Mouse (Mus musculus) forebrain, embryonic 11.5 days (tissue): Measurements from ENCODE around the gene Itm2b. TPM values are rescaled to one million over a fixed set of nuclear protein-coding genes. Genes with fewer than 3 reads are reported as not detected.

Source experiments
- ATAC-seq: fragments of 200-750 bp; cut with Nextera tagmentation; replicated peaks from 2 replicates; pipeline ENCODE4 v1.8.0; 2017; ENCODE audit warnings: moderate TSS enrichment; ENCODE audit not compliant: low FRiP score
- DNase-seq: peaks from one replicate; pipeline ENCODE4 v3.0.0-alpha.2; 2017; ENCODE audit warnings: low spot score
- H3K27ac ChIP-seq: fragments of 300-500 bp; sonication (generic); 2 replicates; pipeline ENCODE4 v1.5.1; 2014; ENCODE audit warnings: low read depth, low read length
- H3K27me3 ChIP-seq: fragments of 300-500 bp; sonication (generic); 2 replicates; pipeline ENCODE4 v1.6.1; 2014; ENCODE audit warnings: mild to moderate bottlenecking, low read length, mixed read lengths; ENCODE audit not compliant: control insufficient read depth, insufficient read depth
- H3K36me3 ChIP-seq: fragments of 300-500 bp; sonication (generic); 2 replicates; pipeline ENCODE4 v1.6.1; 2014; ENCODE audit warnings: mild to moderate bottlenecking, low read length, moderate library complexity, mixed read lengths; ENCODE audit not compliant: control insufficient read depth, insufficient read depth
- H3K4me1 ChIP-seq: fragments of 300-500 bp; sonication (generic); replicated peaks from 2 replicates; pipeline ENCODE4 v1.6.1; 2014; ENCODE audit warnings: low read length, mixed read lengths; ENCODE audit not compliant: control insufficient read depth, insufficient read depth
- H3K4me2 ChIP-seq: fragments of 300-500 bp; sonication (generic); 2 replicates; pipeline ENCODE4 v1.6.1; 2014; ENCODE audit warnings: low read depth, mild to moderate bottlenecking, low read length, moderate library complexity, mixed read lengths; ENCODE audit not compliant: severe bottlenecking
- H3K4me3 ChIP-seq: fragments of 300-500 bp; sonication (generic); 2 replicates; pipeline ENCODE4 v1.5.1; 2014; ENCODE audit warnings: low read depth, low read length
- H3K9ac ChIP-seq: fragments of 300-500 bp; sonication (generic); 2 replicates; pipeline ENCODE4 v1.6.1; 2014; ENCODE audit warnings: low read length
- H3K9me3 ChIP-seq: fragments of 300-500 bp; sonication (generic); 2 replicates; pipeline ENCODE4 v1.6.1; 2016; ENCODE audit warnings: low read length, mixed read lengths; ENCODE audit not compliant: control insufficient read depth
- WGBS: fragments of 180-500 bp; shearing (Covaris S2); extraction: QIAGEN DNeasy Blood & Tissue Kit; methylation state at CpG from one replicate; pipeline ENCODE4 v1.1.7; 2014; 5-methylcytosine and 5-hydroxymethylcytosine counted together
- polyA plus RNA-seq: library from polyadenylated mRNA; unstranded; fragments of >200 nt; fragmentation: Nextera tagmentation; extraction: Ambion mirVana; gene quantifications from 2 replicates; pipeline ENCODE4 v1.2.1, GENCODE M21; 2014

Itm2b gene
- polyA plus RNA-seq, 1 experiment from 2014 or later: 270 TPM

GRCm38 (mm10) chr14:73329871-73330270 lies 55.2 kb downstream of the Itm2b start:
- Histone ChIP-seq H3K36me3 (no peaks in the 10 kb centered on the region), H3K4me3 (no peak overlapping the region), H3K27me3 (no peaks in the 10 kb centered on the region), H3K27ac (no peak overlapping the region), H3K4me1 (0 out of 2 replicates have a peak, but pooled peaks cover 5% of the 10 kb centered on the region), H3K4me2 (no peak overlapping the region), H3K9ac (no peak overlapping the region), H3K9me3 (no peaks in the 10 kb centered on the region)
- ATAC-seq: no peak
- 93% methylated on average over 2 of the region's 2 CpGs for WGBS
- no peak for DNase-seq

GRCm38 (mm10) chr14:73326511-73326910 lies 58.6 kb downstream of the Itm2b start:
- ATAC-seq: no peak
- Histone ChIP-seq H3K27ac (peak overlapping the region; percentile 85), H3K9me3 (no peaks in the 10 kb centered on the region), H3K4me2 (peak overlapping the region; percentile 75), H3K9ac (peak overlapping the region; percentile 84), H3K4me3 (peak overlapping the region; percentile 92), H3K4me1 (0 out of 2 replicates have a peak, but pooled peaks cover 5% of the 10 kb centered on the region), H3K27me3 (no peaks in the 10 kb centered on the region), H3K36me3 (no peaks in the 10 kb centered on the region)
- WGBS: 6% methylated on average over 8 of the region's 8 CpGs
- no peak for DNase-seq

- H3K27me3 ChIP-seq: no peaks in the 10 kb centered on the region
- H3K9me3 ChIP-seq: no peaks in the 10 kb centered on the region
- ATAC-seq: peak; percentile 92
- DNase-seq: peak; percentile 91
- peak within 1 kb of the TSS; percentile 85 for H3K27ac ChIP-seq
- H3K4me2 ChIP-seq: peak within 1 kb of the TSS; percentile 75
- H3K36me3 ChIP-seq: no peaks in the 10 kb centered on the region; the same call in 1 of the 2 replicates
- 0 out of 2 replicates have a peak, but pooled peaks cover 5% of the 10 kb centered on the region for H3K4me1 ChIP-seq
- H3K9ac ChIP-seq: peak within 1 kb of the TSS; percentile 84
- peak within 1 kb of the TSS; percentile 92 for H3K4me3 ChIP-seq
- WGBS: under 1% methylated on average over 113 of the region's 135 CpGs
Observed at GRCm38 (mm10) chr14:73325456-73326381, 59.4 kb downstream of the Itm2b start, which contains the start of gene Rb1. Rb1 (minus strand) TSS chr14:73325822.

- Histone ChIP-seq H3K9ac (peak overlapping the region; percentile 84), H3K4me1 (0 out of 2 replicates have a peak, but pooled peaks cover 5% of the 10 kb centered on the region), H3K4me2 (peak overlapping the region; percentile 75), H3K36me3 (no peaks in the 10 kb centered on the region; the same call in 1 of the 2 replicates), H3K27ac (peak overlapping the region; percentile 85), H3K27me3 (no peaks in the 10 kb centered on the region), H3K4me3 (peak overlapping the region; percentile 92), H3K9me3 (no peaks in the 10 kb centered on the region)
- WGBS: 2% methylated on average over 45 of the region's 55 CpGs
- peak; percentile 70 for DNase-seq
- peak; percentile 62 for ATAC-seq
Observed at GRCm38 (mm10) chr14:73324634-73325455, 60.2 kb downstream of the Itm2b start.

GRCm38 (mm10) chr14:73323965-73324364 lies 61.1 kb downstream of the Itm2b start:
- ATAC-seq: no peak
- peak overlapping the region; percentile 92; the same call in 1 of the 2 replicates for H3K4me3 ChIP-seq
- no peak overlapping the region for H3K9ac ChIP-seq
- no peak overlapping the region for H3K27ac ChIP-seq
- H3K4me2 ChIP-seq: peak overlapping the region; percentile 75; the same call in 1 of the 2 replicates
- 46% methylated on average over 2 of the region's 2 CpGs for WGBS
- no peak for DNase-seq
- H3K9me3 ChIP-seq: no peaks in the 10 kb centered on the region
- H3K4me1 ChIP-seq: 0 out of 2 replicates have a peak, but pooled peaks cover 5% of the 10 kb centered on the region
- H3K27me3 ChIP-seq: no peaks in the 10 kb centered on the region
- no peaks in the 10 kb centered on the region; the same call in 1 of the 2 replicates for H3K36me3 ChIP-seq

GRCm38 (mm10) chr14:73322142-73322541 lies 62.9 kb downstream of the Itm2b start:
- Histone ChIP-seq H3K27me3 (no peaks in the 10 kb centered on the region), H3K9ac (no peak overlapping the region), H3K4me3 (no peak overlapping the region), H3K9me3 (no peaks in the 10 kb centered on the region), H3K36me3 (no peaks in the 10 kb centered on the region; the same call in 1 of the 2 replicates), H3K27ac (no peak overlapping the region), H3K4me1 (0 out of 2 replicates have a peak, but pooled peaks cover 5% of the 10 kb centered on the region), H3K4me2 (no peak overlapping the region)
- ATAC-seq (no peak), DNase-seq (no peak)
- WGBS: 95% methylated on average over 3 of the region's 3 CpGs

- H3K27ac ChIP-seq: no peak overlapping the region
- H3K4me2 ChIP-seq: no peak overlapping the region
- H3K4me3 ChIP-seq: no peak overlapping the region
- no peak overlapping the region for H3K9ac ChIP-seq
- DNase-seq: no peak
- H3K27me3 ChIP-seq: no peaks in the 10 kb centered on the region
- no peak for ATAC-seq
- H3K4me1 ChIP-seq: no peaks in the 10 kb centered on the region
- no peaks in the 10 kb centered on the region; the same call in 1 of the 2 replicates for H3K36me3 ChIP-seq
- H3K9me3 ChIP-seq: no peaks in the 10 kb centered on the region
Observed at GRCm38 (mm10) chr14:73316933-73317332, 68.2 kb downstream of the Itm2b start.

GRCm38 (mm10) chr14:73313864-73314263 lies 71.2 kb downstream of the Itm2b start:
- no peak for DNase-seq

More at GRCm38 (mm10) chr14:73313864-73314263, 71.2 kb downstream of the Itm2b start:
- no peak overlapping the region for H3K9ac ChIP-seq
- no peaks in the 10 kb centered on the region for H3K36me3 ChIP-seq
- no peak overlapping the region for H3K4me3 ChIP-seq
- no peak overlapping the region for H3K27ac ChIP-seq
- ATAC-seq: no peak
- 87% methylated on average over 4 of the region's 4 CpGs for WGBS
- no peaks in the 10 kb centered on the region for H3K4me1 ChIP-seq
- H3K4me2 ChIP-seq: no peak overlapping the region
- H3K9me3 ChIP-seq: no peaks in the 10 kb centered on the region
- H3K27me3 ChIP-seq: no peaks in the 10 kb centered on the region
